Mouse (Mus musculus) myocyte (in vitro differentiated cells): Measurements from ENCODE around the gene Srl. TPM values are rescaled to one million over a fixed set of nuclear protein-coding genes. Genes with fewer than 3 reads are reported as not detected.

Experiments
- H3K27me3 ChIP-seq: one replicate; pipeline ENCODE4 v1.6.1; 2011; ENCODE audit not compliant: control insufficient read depth, insufficient read depth, insufficient read length
- H3K36me3 ChIP-seq: one replicate; pipeline ENCODE4 v1.6.1; 2011; ENCODE audit not compliant: control insufficient read depth, insufficient read depth
- H3K4me2 ChIP-seq: one replicate; pipeline ENCODE4 v1.6.1; 2011; ENCODE audit warnings: low read depth, control low read depth
- H3K4me3 ChIP-seq: one replicate; pipeline ENCODE4 v1.5.1; 2011; ENCODE audit warnings: mild to moderate bottlenecking, control low read depth, moderate library complexity
- H3K79me2 ChIP-seq: one replicate; pipeline ENCODE4 v1.6.1; 2011; ENCODE audit not compliant: control insufficient read depth, insufficient read depth
- H3ac ChIP-seq: one replicate; pipeline ENCODE4 v1.6.1; 2011; ENCODE audit not compliant: control insufficient read depth, insufficient read length
- CEBPB ChIP-seq: IDR thresholded peaks from 2 replicates; pipeline ENCODE4 v1.6.1; 2011; ENCODE audit warnings: mild to moderate bottlenecking, moderate library complexity; ENCODE audit not compliant: poor library complexity, insufficient read depth, severe bottlenecking
- E2F4 ChIP-seq: IDR thresholded peaks from one replicate; pipeline ENCODE4 v1.6.1; 2011; ENCODE audit warnings: mild to moderate bottlenecking, control low read depth, moderate library complexity; ENCODE audit not compliant: insufficient read depth
- MAX ChIP-seq: IDR thresholded peaks from one replicate; pipeline ENCODE4 v1.6.1; 2011; ENCODE audit warnings: low read depth, mild to moderate bottlenecking, control low read depth
- MYOD1 ChIP-seq, 3 experiments: IDR thresholded peaks; one replicate each; pipeline ENCODE4 v1.6.1; 2011; ENCODE audit warnings: control low read depth in 2 of 3, low read depth in 2 of 3, mild to moderate bottlenecking in 2 of 3, moderate library complexity in 1 of 3; ENCODE audit not compliant: insufficient read length in 2 of 3, control insufficient read depth in 1 of 3
- MYOG ChIP-seq, 3 experiments: IDR thresholded peaks; one replicate each; pipeline ENCODE4 v1.6.1; 2011; ENCODE audit warnings: control low read depth in 2 of 3, low read depth in 2 of 3, mild to moderate bottlenecking in 2 of 3; ENCODE audit not compliant: insufficient read length in 2 of 3, control insufficient read depth in 1 of 3, insufficient read depth in 1 of 3
- POLR2A ChIP-seq: IDR thresholded peaks from one replicate; pipeline ENCODE4 v1.6.1; 2011; ENCODE audit warnings: low read depth, mild to moderate bottlenecking, control low read depth, moderate library complexity; ENCODE audit not compliant: insufficient read length
- POLR2AphosphoS2 ChIP-seq: IDR thresholded peaks from one replicate; pipeline ENCODE4 v1.6.1; 2011; ENCODE audit warnings: low read depth, control low read depth; ENCODE audit not compliant: insufficient read length
- REST ChIP-seq: IDR thresholded peaks from one replicate; pipeline ENCODE4 v1.6.1; 2011; ENCODE audit warnings: mild to moderate bottlenecking, control low read depth, moderate library complexity; ENCODE audit not compliant: insufficient read depth, insufficient read length
- SRF ChIP-seq: IDR thresholded peaks from one replicate; pipeline ENCODE4 v1.6.1; 2011; ENCODE audit warnings: low read depth; ENCODE audit not compliant: control insufficient read depth, insufficient read length
- TCF12 ChIP-seq: IDR thresholded peaks from one replicate; pipeline ENCODE4 v1.6.1; 2011; ENCODE audit warnings: mild to moderate bottlenecking, control low read depth; ENCODE audit not compliant: poor library complexity, insufficient read depth, severe bottlenecking
- TCF3 ChIP-seq: IDR thresholded peaks from one replicate; pipeline ENCODE4 v1.6.1; 2011; ENCODE audit warnings: low read depth, control low read depth; ENCODE audit not compliant: insufficient read length
- USF1 ChIP-seq: IDR thresholded peaks from one replicate; pipeline ENCODE4 v1.6.1; 2011; ENCODE audit warnings: low read depth, mild to moderate bottlenecking, control low read depth, moderate library complexity
- polyA plus RNA-seq: library from polyadenylated mRNA; unstranded; fragments of >200 nt; fragmentation: generic; extraction: Trizol; gene quantifications from one replicate; pipeline ENCODE4 v1.2.1, GENCODE M21; 2012; ENCODE audit warnings: missing spikeins

Gene Srl
- polyA plus RNA-seq, 1 experiment = 381 TPM

DNA sequence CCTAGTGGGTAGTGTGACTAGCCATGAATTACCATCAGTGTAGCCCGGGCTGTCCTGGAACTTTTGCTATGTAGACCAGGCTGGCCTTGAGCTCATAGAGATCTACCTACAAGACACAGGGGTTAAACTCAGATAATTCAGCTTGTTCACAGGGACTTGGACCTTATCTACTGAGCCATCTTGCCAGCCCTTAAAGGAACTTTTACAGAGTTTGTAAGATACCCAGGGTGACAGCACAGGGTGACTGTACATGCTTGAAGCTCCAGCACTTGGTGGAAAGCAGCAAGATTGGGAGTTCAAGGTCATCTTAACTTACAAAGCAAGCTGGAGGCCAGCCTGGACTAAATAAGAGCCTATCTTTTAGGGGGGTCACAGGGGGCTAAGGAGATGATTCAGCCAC lies 13.9 kb upstream of the Srl start:
- no peaks in the 10 kb centered on the region for H3K36me3 ChIP-seq
- no peak overlapping the region for H3K4me3 ChIP-seq
- no peak overlapping the region for H3ac ChIP-seq
- H3K79me2 ChIP-seq = peaks cover 48% of the 10 kb centered on the region
- no peak overlapping the region for H3K4me2 ChIP-seq
- no peaks in the 10 kb centered on the region for H3K27me3 ChIP-seq
- TF ChIP-seq MAX (no peak), MYOD1 (IDR thresholded peaks at IDR 0.05; ENCODE audit: control insufficient read depth in 1 of 3, insufficient read length in 2 of 3, low read depth in 2 of 3) (no peak), POLR2A (no peak), POLR2AphosphoS2 (no peak), TCF3 (no peak), MYOG (IDR thresholded peaks at IDR 0.05; ENCODE audit: control insufficient read depth in 1 of 3, insufficient read depth in 1 of 3, insufficient read length in 2 of 3, low read depth in 2 of 3) (no peak), SRF (no peak), TCF12 (no peak), E2F4 (no peak), CEBPB (no peak), REST (no peak), USF1 (no peak)

DNA sequence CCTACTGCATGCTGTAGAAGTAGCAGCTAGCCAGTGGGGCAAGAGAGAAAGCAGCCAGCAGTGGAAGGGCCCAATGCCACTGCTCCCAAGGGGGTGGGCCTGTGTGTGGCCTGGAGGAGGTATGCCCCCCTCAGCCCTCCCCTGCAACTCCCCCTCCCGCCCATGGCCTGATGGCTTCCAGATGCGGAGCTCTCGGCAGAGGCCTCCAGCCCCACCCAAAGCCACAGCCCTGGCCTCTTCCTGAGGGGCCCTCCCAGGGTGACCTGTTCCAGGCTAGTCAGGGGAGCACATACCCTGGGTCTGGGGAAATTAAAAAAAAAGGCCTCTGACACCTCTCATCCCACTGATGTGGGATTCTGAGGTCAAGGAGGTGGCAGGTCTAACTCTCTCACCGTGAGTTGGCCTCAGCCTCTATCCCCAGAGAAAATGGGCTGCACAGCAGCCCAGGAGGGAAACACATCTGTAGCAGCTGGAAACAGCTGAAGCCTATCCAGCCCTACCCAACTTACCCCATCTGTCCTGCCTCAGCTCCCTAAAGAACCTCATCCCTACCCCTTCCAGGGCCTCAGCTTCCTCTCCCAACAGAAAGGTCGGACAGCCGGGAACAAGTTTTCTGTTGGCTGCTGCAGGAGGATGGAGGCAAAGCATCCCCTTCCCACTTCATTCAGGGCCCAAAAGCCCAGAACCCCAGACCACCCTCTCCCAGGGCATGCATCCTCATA lies 11.4 kb upstream of the Srl start:
- Histone ChIP-seq H3K4me3 (no peak overlapping the region), H3K79me2 (peaks cover 44% of the 10 kb centered on the region), H3K4me2 (peak overlapping the region; percentile 39), H3ac (no peak overlapping the region), H3K36me3 (no peaks in the 10 kb centered on the region), H3K27me3 (no peaks in the 10 kb centered on the region)
- TF ChIP-seq TCF12 (no peak), REST (no peak), SRF (no peak), MAX (no peak), USF1 (no peak), POLR2A (no peak), MYOD1 (IDR thresholded peaks at IDR 0.05; ENCODE audit: control insufficient read depth in 1 of 3, insufficient read length in 2 of 3, low read depth in 2 of 3) (no peak), POLR2AphosphoS2 (no peak), E2F4 (no peak), MYOG (IDR thresholded peaks at IDR 0.05; ENCODE audit: control insufficient read depth in 1 of 3, insufficient read depth in 1 of 3, insufficient read length in 2 of 3, low read depth in 2 of 3) (no peak), TCF3 (no peak), CEBPB (no peak)

DNA sequence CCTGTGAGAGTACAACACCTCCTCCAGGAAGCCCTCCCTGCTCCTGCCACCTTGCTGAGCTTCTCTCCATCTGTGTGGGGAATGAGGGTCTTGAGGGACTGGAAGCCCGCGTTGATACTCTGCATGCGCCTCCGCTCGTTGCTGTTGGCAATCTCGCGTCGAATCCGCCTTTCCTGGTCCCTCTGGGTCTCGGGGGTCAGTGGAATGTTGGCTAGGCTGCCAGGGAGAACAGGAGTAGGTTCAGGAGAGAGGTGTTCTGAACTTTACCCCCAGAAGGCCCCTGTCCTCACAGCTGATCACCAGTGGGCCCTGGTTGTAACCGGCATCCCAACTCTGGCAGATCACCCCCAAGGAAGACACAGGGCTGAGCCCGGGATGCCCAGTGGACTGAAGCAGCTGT lies 10.3 kb upstream of the Srl start:
- Histone ChIP-seq H3K79me2 (peaks cover 33% of the 10 kb centered on the region), H3K27me3 (no peaks in the 10 kb centered on the region), H3K4me2 (no peak overlapping the region), H3ac (no peak overlapping the region), H3K4me3 (no peak overlapping the region), H3K36me3 (no peaks in the 10 kb centered on the region)
- TF ChIP-seq REST = no peak
- no peak for TF ChIP-seq MYOG (IDR thresholded peaks at IDR 0.05; ENCODE audit: control insufficient read depth in 1 of 3, insufficient read depth in 1 of 3, insufficient read length in 2 of 3, low read depth in 2 of 3)
- no peak for TF ChIP-seq MYOD1 (IDR thresholded peaks at IDR 0.05; ENCODE audit: control insufficient read depth in 1 of 3, insufficient read length in 2 of 3, low read depth in 2 of 3)
- TF ChIP-seq USF1 = no peak
- no peak for TF ChIP-seq MAX
- TF ChIP-seq POLR2A = no peak
- TF ChIP-seq TCF3 = no peak
- TF ChIP-seq E2F4 = no peak
- TF ChIP-seq SRF = no peak
- no peak for TF ChIP-seq CEBPB
- TF ChIP-seq TCF12 = no peak
- no peak for TF ChIP-seq POLR2AphosphoS2

DNA sequence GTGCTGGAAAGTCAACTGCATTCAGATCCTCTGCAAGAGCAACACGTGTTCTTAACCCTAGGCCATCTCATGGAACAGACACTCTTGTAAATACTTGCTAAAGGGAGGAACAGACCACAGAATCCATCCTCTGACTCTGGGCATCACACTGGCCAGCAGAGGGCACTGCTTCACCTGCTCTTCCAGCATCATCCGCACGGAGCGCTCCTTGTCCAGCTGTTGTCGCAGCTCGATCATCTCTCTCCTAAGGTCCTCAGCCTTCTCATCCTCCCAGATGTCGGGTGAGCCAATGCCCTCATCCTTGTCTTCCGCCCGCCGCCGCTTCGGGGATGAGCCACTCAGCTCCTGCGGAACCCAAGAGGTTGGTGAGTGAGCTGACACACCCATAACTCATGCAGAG lies 9.4 kb upstream of the Srl start:
- Histone ChIP-seq H3K27me3 (no peaks in the 10 kb centered on the region), H3ac (no peak overlapping the region), H3K36me3 (no peaks in the 10 kb centered on the region), H3K4me2 (no peak overlapping the region), H3K4me3 (no peak overlapping the region), H3K79me2 (peaks cover 25% of the 10 kb centered on the region)
- TF ChIP-seq MYOD1 (IDR thresholded peaks at IDR 0.05; ENCODE audit: control insufficient read depth in 1 of 3, insufficient read length in 2 of 3, low read depth in 2 of 3) (peak in 2 of 3 experiments; percentile 61), MYOG (IDR thresholded peaks at IDR 0.05; ENCODE audit: control insufficient read depth in 1 of 3, insufficient read depth in 1 of 3, insufficient read length in 2 of 3, low read depth in 2 of 3) (peak in 1 of 3 experiments; percentile 68), USF1 (no peak)
